8 mouse cellular contexts compared by ENCODE assay signal in genomic region chr10:71347964-71348636, GRCm38 (mm10). TPM values are rescaled to one million over a fixed set of nuclear protein-coding genes. Genes with fewer than 3 reads are reported as not detected.
DNase-seq lines count a peak whose midpoint lies in the region; ATAC-seq and TF ChIP-seq lines count a peak whose summit lies in the region.

No protein-coding gene starts in this region.

- no peak for TF ChIP-seq CTCF in liver, embryonic 14.5 days (IDR thresholded peaks at IDR 0.05; ENCODE audit: low read depth)

- H3K27ac ChIP-seq in hindbrain, embryonic 16.5 days (ENCODE audit: low read depth, low read length): peak overlapping the region; percentile 85
- H3K27ac ChIP-seq in liver, embryonic 14.5 days: peak overlapping the region; percentile 55
- H3K27ac ChIP-seq in neural tube, embryonic 13.5 days (replicated peaks): peak overlapping the region; percentile 83

- no peak for TF ChIP-seq EP300 in liver, embryonic 14.5 days (IDR thresholded peaks at IDR 0.05; ENCODE audit: low read depth)

- no peaks in the 10 kb centered on the region for H3K9me3 ChIP-seq in hindbrain, embryonic 16.5 days (ENCODE audit: control insufficient read depth, low read length)
- H3K9me3 ChIP-seq in liver, embryonic 14.5 days (ENCODE audit: control insufficient read depth, low read length): no peaks in the 10 kb centered on the region
- H3K9me3 ChIP-seq in neural tube, embryonic 13.5 days: no peaks in the 10 kb centered on the region

- ATAC-seq in hindbrain, embryonic 16.5 days: peak; percentile 65
- peak; percentile 16 for ATAC-seq in liver, embryonic 14.5 days (ENCODE audit: insufficient read depth)
- ATAC-seq in neural tube, embryonic 13.5 days (ENCODE audit: low read depth): peak; percentile 70

- H3K27me3 ChIP-seq in hindbrain, embryonic 16.5 days (replicated peaks; ENCODE audit: control insufficient read depth, insufficient read depth, low read length): no peaks in the 10 kb centered on the region
- no peaks in the 10 kb centered on the region for H3K27me3 ChIP-seq in liver, embryonic 14.5 days (ENCODE audit: control insufficient read depth, insufficient read depth, low read length)
- H3K27me3 ChIP-seq in neural tube, embryonic 13.5 days: no peaks in the 10 kb centered on the region

- peak overlapping the region; percentile 86 for H3K9ac ChIP-seq in hindbrain, embryonic 16.5 days (ENCODE audit: low read depth, low read length)
- peak overlapping the region; percentile 92 for H3K9ac ChIP-seq in liver, embryonic 14.5 days (replicated peaks)
- H3K9ac ChIP-seq in neural tube, embryonic 13.5 days: peak overlapping the region; percentile 93

- H3K4me2 ChIP-seq in hindbrain, embryonic 16.5 days (ENCODE audit: low read length): peak overlapping the region; percentile 85
- H3K4me2 ChIP-seq in liver, embryonic 14.5 days (ENCODE audit: low read depth): peak overlapping the region; percentile 94
- peak overlapping the region; percentile 96 for H3K4me2 ChIP-seq in neural tube, embryonic 13.5 days

- H3K4me3 ChIP-seq in hindbrain, embryonic 16.5 days (ENCODE audit: low read length): peak overlapping the region; percentile 84
- peak overlapping the region; percentile 75 to 86 for H3K4me3 ChIP-seq in liver, embryonic 14.5 days (ENCODE audit: insufficient read depth in 1 of 2, low read depth in 2 of 2, low read length in 2 of 2)
- H3K4me3 ChIP-seq in neural tube, embryonic 13.5 days: peak overlapping the region; percentile 85

- under 1% methylated on average over 44 of the region's 48 CpGs for WGBS in hindbrain, embryonic 16.5 days
- under 1% methylated on average over 48 of the region's 48 CpGs for WGBS in liver, embryonic 14.5 days (ENCODE audit: insufficient replicate concordance)
- WGBS in neural tube, embryonic 13.5 days: under 1% methylated on average over 46 of the region's 48 CpGs

- H3K4me1 ChIP-seq in hindbrain, embryonic 16.5 days (ENCODE audit: control insufficient read depth, insufficient read depth, low read depth, low read length): peaks cover 22% of the 10 kb centered on the region
- peaks cover 17 to 25% of the 10 kb centered on the region in 2 experiments for H3K4me1 ChIP-seq in liver, embryonic 14.5 days (replicated peaks; ENCODE audit: control insufficient read depth in 2 of 2, insufficient read depth in 2 of 2, low read length in 1 of 2)
- peaks cover 43% of the 10 kb centered on the region for H3K4me1 ChIP-seq in neural tube, embryonic 13.5 days (replicated peaks)

- no peaks in the 10 kb centered on the region for H3K36me3 ChIP-seq in hindbrain, embryonic 16.5 days (ENCODE audit: control insufficient read depth, insufficient read depth, low read length)
- H3K36me3 ChIP-seq in liver, embryonic 14.5 days (replicated peaks; ENCODE audit: control insufficient read depth, insufficient read depth, low read depth): no peaks in the 10 kb centered on the region; the same call in 1 of the 2 replicates
- no peaks in the 10 kb centered on the region for H3K36me3 ChIP-seq in neural tube, embryonic 13.5 days

- DNase-seq in thymus, adult 18-20 months: peak; percentile 43 to 48
- no peak for DNase-seq in thymus, postnatal 0 days (ENCODE audit: low spot score)
- DNase-seq in c-Kit-negative CD71-positive TER-119-positive erythroid progenitor cells, embryonic 14.5 days (ENCODE audit: low read depth, low spot score): peak; percentile 21
- DNase-seq in gastrocnemius, postnatal 10 days: peak; percentile 46
- peak in 1 of 3 experiments; percentile 32 for DNase-seq in liver, embryonic 14.5 days (ENCODE audit: low read depth in 3 of 3, low spot score in 3 of 3)
- DNase-seq in layer of hippocampus, adult 18-20 months (ENCODE audit: low spot score in 2 of 2): no peak

RNA-seq across cellular contexts. Expression of gene Ipmk, which starts 0.5 kb away (rescaled TPM):
- 9.9 and 10.7 TPM in 2 replicates for polyA plus RNA-seq in thymus, postnatal 0 days (2015; fragmentation: Nextera tagmentation; extraction: Ambion mirVana)
- total RNA-seq in gastrocnemius, postnatal 10 days (2021): 10 to 100 TPM; 10.3 to 12.2 TPM
- polyA plus RNA-seq in hindbrain, embryonic 16.5 days (2015; fragmentation: Nextera tagmentation; extraction: Ambion mirVana): 14.1 and 15.9 TPM in 2 replicates
- 3.0 and 5.1 TPM in 2 replicates for polyA plus RNA-seq in liver, embryonic 14.5 days (2012; rRNA removed)
- 7.9 and 9.5 TPM in 2 replicates for polyA plus RNA-seq in liver, embryonic 14.5 days (2014; fragmentation: Nextera tagmentation; extraction: Ambion mirVana)
- polyA plus RNA-seq in neural tube, embryonic 13.5 days (2015; fragmentation: Nextera tagmentation; extraction: Ambion mirVana): 16.0 and 17.9 TPM in 2 replicates
- 10 to 100 TPM; 42.7 to 44.3 TPM for total RNA-seq in layer of hippocampus, adult 18-20 months (2021)

RNA-seq across cellular contexts. Expression of gene Cisd1, which starts 3.3 kb away (rescaled TPM):
- polyA plus RNA-seq in thymus, postnatal 0 days (2015; fragmentation: Nextera tagmentation; extraction: Ambion mirVana): 143 and 149 TPM in 2 replicates
- total RNA-seq in gastrocnemius, postnatal 10 days (2021): 10 to 100 TPM; 78.0 to 93.6 TPM
- 308 and 365 TPM in 2 replicates for polyA plus RNA-seq in hindbrain, embryonic 16.5 days (2015; fragmentation: Nextera tagmentation; extraction: Ambion mirVana)
- 17.3 and 29.9 TPM in 2 replicates for polyA plus RNA-seq in liver, embryonic 14.5 days (2012; rRNA removed)
- polyA plus RNA-seq in liver, embryonic 14.5 days (2014; fragmentation: Nextera tagmentation; extraction: Ambion mirVana): 78.2 and 80.2 TPM in 2 replicates
- 242 and 259 TPM in 2 replicates for polyA plus RNA-seq in neural tube, embryonic 13.5 days (2015; fragmentation: Nextera tagmentation; extraction: Ambion mirVana)
- 100 to 1,000 TPM; 125 to 134 TPM for total RNA-seq in layer of hippocampus, adult 18-20 months (2021)

Comparison
In these comparisons a context has a peak if more than half of its experiments do, and no peak if none do; other contexts are left out.
1. DNase-seq: peak in thymus, adult 18-20 months (2 of 2), c-Kit-negative CD71-positive TER-119-positive erythroid progenitor cells, embryonic 14.5 days (single experiment) and gastrocnemius, postnatal 10 days (single experiment); none in thymus, postnatal 0 days (single experiment) and layer of hippocampus, adult 18-20 months (0 of 2).
2. ATAC-seq: peak in every context shown above with its lines; median percentile 70 in neural tube, embryonic 13.5 days; 65 in hindbrain, embryonic 16.5 days; 16 in liver, embryonic 14.5 days.
3. Peak in every context shown above with its lines, with median percentiles within 50 percentile points of each other: H3K27ac ChIP-seq, H3K4me2 ChIP-seq, H3K4me3 ChIP-seq and H3K9ac ChIP-seq.